Mouse (Mus musculus): ENCODE data around the gene Tbr1. TPM values are rescaled to one million over a fixed set of nuclear protein-coding genes. Genes with fewer than 3 reads are reported as not detected.

The Tbr1 gene
- polyA plus RNA-seq, 1 experiment from 2014 or later = not detected

GRCm38 (mm10) chr2:61803443-61804367 lies 975 bp downstream of the Tbr1 start:
- Histone ChIP-seq H3K36me3 (ENCODE audit: control insufficient read depth, insufficient read depth, low read length) (no peaks in the 10 kb centered on the region), H3K9me3 (replicated peaks; ENCODE audit: control insufficient read depth, low read length) (no peaks in the 10 kb centered on the region), H3K9ac (ENCODE audit: low read length) (no peak overlapping the region), H3K4me1 (ENCODE audit: control insufficient read depth, insufficient read depth, low read length) (no peaks in the 10 kb centered on the region; the same call in 1 of the 2 replicates), H3K4me2 (ENCODE audit: low read depth, low read length) (no peak overlapping the region), H3K4me3 (replicated peaks; ENCODE audit: low read length) (0 out of 2 replicates have a peak overlapping the region, but pooled peaks have one; percentile 7), H3K27me3 (ENCODE audit: control insufficient read depth, insufficient read depth, low read length) (peaks cover 47% of the 10 kb centered on the region), H3K27ac (ENCODE audit: low read length) (no peak overlapping the region)
- 3% methylated on average over 29 of the region's 29 CpGs for WGBS
- ATAC-seq (ENCODE audit: insufficient read depth, low FRiP score) = no peak

- H3K27me3 ChIP-seq (ENCODE audit: control insufficient read depth, insufficient read depth, low read length) = peaks cover 53% of the 10 kb centered on the region
- 3% methylated on average over 10 of the region's 10 CpGs for WGBS
- H3K4me3 ChIP-seq (replicated peaks; ENCODE audit: low read length) = no peak overlapping the region
- no peak overlapping the region for H3K9ac ChIP-seq (ENCODE audit: low read length)
- no peaks in the 10 kb centered on the region for H3K9me3 ChIP-seq (replicated peaks; ENCODE audit: control insufficient read depth, low read length)
- H3K4me1 ChIP-seq (ENCODE audit: control insufficient read depth, insufficient read depth, low read length) = no peaks in the 10 kb centered on the region; the same call in 1 of the 2 replicates
- ATAC-seq (ENCODE audit: insufficient read depth, low FRiP score) = no peak
- no peak overlapping the region for H3K27ac ChIP-seq (ENCODE audit: low read length)
- H3K36me3 ChIP-seq (ENCODE audit: control insufficient read depth, insufficient read depth, low read length) = no peaks in the 10 kb centered on the region
- no peak overlapping the region for H3K4me2 ChIP-seq (ENCODE audit: low read depth, low read length)
These were observed 1.7 kb downstream of the Tbr1 start for GRCm38 (mm10) chr2:61804382-61804840.

- Histone ChIP-seq H3K27me3 (ENCODE audit: control insufficient read depth, insufficient read depth, low read length) (peaks cover 58% of the 10 kb centered on the region), H3K4me2 (ENCODE audit: low read depth, low read length) (no peak overlapping the region), H3K9ac (ENCODE audit: low read length) (no peak overlapping the region), H3K9me3 (replicated peaks; ENCODE audit: control insufficient read depth, low read length) (no peaks in the 10 kb centered on the region), H3K36me3 (ENCODE audit: control insufficient read depth, insufficient read depth, low read length) (no peaks in the 10 kb centered on the region), H3K4me1 (ENCODE audit: control insufficient read depth, insufficient read depth, low read length) (no peaks in the 10 kb centered on the region; the same call in 1 of the 2 replicates), H3K27ac (ENCODE audit: low read length) (no peak overlapping the region), H3K4me3 (replicated peaks; ENCODE audit: low read length) (no peak overlapping the region; the same call in 1 of the 2 replicates)
- 0 out of 2 replicates have a peak, but pooled peaks have one; percentile 21 for ATAC-seq (ENCODE audit: insufficient read depth, low FRiP score)
- 2% methylated on average over 39 of the region's 39 CpGs for WGBS
These were observed 2.3 kb downstream of the Tbr1 start for GRCm38 (mm10) chr2:61804841-61805540.

- no peak for ATAC-seq (ENCODE audit: insufficient read depth, low FRiP score)
- no peaks in the 10 kb centered on the region; the same call in 1 of the 2 replicates for H3K4me1 ChIP-seq (ENCODE audit: control insufficient read depth, insufficient read depth, low read length)
- H3K4me3 ChIP-seq (replicated peaks; ENCODE audit: low read length) = no peak overlapping the region; the same call in 1 of the 2 replicates
- no peaks in the 10 kb centered on the region for H3K36me3 ChIP-seq (ENCODE audit: control insufficient read depth, insufficient read depth, low read length)
- no peaks in the 10 kb centered on the region for H3K9me3 ChIP-seq (replicated peaks; ENCODE audit: control insufficient read depth, low read length)
- H3K4me2 ChIP-seq (ENCODE audit: low read depth, low read length) = peak overlapping the region; percentile 19; the same call in 1 of the 2 replicates
- H3K9ac ChIP-seq (ENCODE audit: low read length) = no peak overlapping the region
- under 1% methylated on average over 39 of the region's 39 CpGs for WGBS
- H3K27me3 ChIP-seq (ENCODE audit: control insufficient read depth, insufficient read depth, low read length) = peaks cover 66% of the 10 kb centered on the region
- H3K27ac ChIP-seq (ENCODE audit: low read length) = no peak overlapping the region
These were observed 3.0 kb downstream of the Tbr1 start for GRCm38 (mm10) chr2:61805541-61806345.

GRCm38 (mm10) chr2:61806346-61806825 lies 3.7 kb downstream of the Tbr1 start:
- H3K9me3 ChIP-seq (replicated peaks; ENCODE audit: control insufficient read depth, low read length) = no peaks in the 10 kb centered on the region
- 0% methylated on average over 3 of the region's 3 CpGs for WGBS
- peaks cover 72% of the 10 kb centered on the region for H3K27me3 ChIP-seq (ENCODE audit: control insufficient read depth, insufficient read depth, low read length)
- no peak overlapping the region for H3K4me3 ChIP-seq (replicated peaks; ENCODE audit: low read length)
- H3K4me1 ChIP-seq (ENCODE audit: control insufficient read depth, insufficient read depth, low read length) = no peaks in the 10 kb centered on the region; the same call in 1 of the 2 replicates
- no peak overlapping the region for H3K9ac ChIP-seq (ENCODE audit: low read length)
- no peak overlapping the region for H3K4me2 ChIP-seq (ENCODE audit: low read depth, low read length)
- no peak for ATAC-seq (ENCODE audit: insufficient read depth, low FRiP score)
- H3K27ac ChIP-seq (ENCODE audit: low read length) = no peak overlapping the region
- no peaks in the 10 kb centered on the region for H3K36me3 ChIP-seq (ENCODE audit: control insufficient read depth, insufficient read depth, low read length)

GRCm38 (mm10) chr2:61807151-61807550 lies 4.4 kb downstream of the Tbr1 start:
- Histone ChIP-seq H3K9ac (ENCODE audit: low read length) (no peak overlapping the region), H3K27ac (ENCODE audit: low read length) (no peak overlapping the region), H3K9me3 (replicated peaks; ENCODE audit: control insufficient read depth, low read length) (no peaks in the 10 kb centered on the region), H3K4me2 (ENCODE audit: low read depth, low read length) (0 out of 2 replicates have a peak overlapping the region, but pooled peaks have one; percentile 9), H3K36me3 (ENCODE audit: control insufficient read depth, insufficient read depth, low read length) (no peaks in the 10 kb centered on the region), H3K4me3 (replicated peaks; ENCODE audit: low read length) (no peak overlapping the region; the same call in 1 of the 2 replicates), H3K4me1 (ENCODE audit: control insufficient read depth, insufficient read depth, low read length) (no peaks in the 10 kb centered on the region; the same call in 1 of the 2 replicates), H3K27me3 (ENCODE audit: control insufficient read depth, insufficient read depth, low read length) (peaks cover 73% of the 10 kb centered on the region)
- 1% methylated on average over 22 of the region's 22 CpGs for WGBS
- ATAC-seq (ENCODE audit: insufficient read depth, low FRiP score) = no peak

- no peak overlapping the region for H3K4me3 ChIP-seq (replicated peaks; ENCODE audit: low read length)
- no peak overlapping the region for H3K27ac ChIP-seq (ENCODE audit: low read length)
- H3K27me3 ChIP-seq (ENCODE audit: control insufficient read depth, insufficient read depth, low read length) = peaks cover 67% of the 10 kb centered on the region
- H3K36me3 ChIP-seq (ENCODE audit: control insufficient read depth, insufficient read depth, low read length) = no peaks in the 10 kb centered on the region
- WGBS = 31% methylated on average over 2 of the region's 2 CpGs
- no peaks in the 10 kb centered on the region; the same call in 1 of the 2 replicates for H3K4me1 ChIP-seq (ENCODE audit: control insufficient read depth, insufficient read depth, low read length)
- ATAC-seq (ENCODE audit: insufficient read depth, low FRiP score) = no peak
- no peak overlapping the region for H3K4me2 ChIP-seq (ENCODE audit: low read depth, low read length)
- H3K9ac ChIP-seq (ENCODE audit: low read length) = no peak overlapping the region
- H3K9me3 ChIP-seq (replicated peaks; ENCODE audit: control insufficient read depth, low read length) = no peaks in the 10 kb centered on the region
These were observed 5.1 kb downstream of the Tbr1 start for GRCm38 (mm10) chr2:61807781-61808180.

GRCm38 (mm10) chr2:61808776-61809175 lies 6.0 kb downstream of the Tbr1 start:
- no peak overlapping the region for H3K4me2 ChIP-seq (ENCODE audit: low read depth, low read length)
- H3K27ac ChIP-seq (ENCODE audit: low read length) = no peak overlapping the region
- H3K4me1 ChIP-seq (ENCODE audit: control insufficient read depth, insufficient read depth, low read length) = no peaks in the 10 kb centered on the region; the same call in 1 of the 2 replicates
- peaks cover 65% of the 10 kb centered on the region for H3K27me3 ChIP-seq (ENCODE audit: control insufficient read depth, insufficient read depth, low read length)
- H3K9me3 ChIP-seq (replicated peaks; ENCODE audit: control insufficient read depth, low read length) = no peaks in the 10 kb centered on the region
- no peak overlapping the region for H3K4me3 ChIP-seq (replicated peaks; ENCODE audit: low read length)
- H3K9ac ChIP-seq (ENCODE audit: low read length) = no peak overlapping the region
- ATAC-seq (ENCODE audit: insufficient read depth, low FRiP score) = no peak
- 4% methylated on average over 6 of the region's 6 CpGs for WGBS
- H3K36me3 ChIP-seq (ENCODE audit: control insufficient read depth, insufficient read depth, low read length) = no peaks in the 10 kb centered on the region

Measured in stomach, embryonic 16.5 days (tissue).